Mouse (Mus musculus): ENCODE measurements around the gene Ano10. TPM values are rescaled to one million over a fixed set of nuclear protein-coding genes. Genes with fewer than 3 reads are reported as not detected.

Gene Ano10
- polyA plus RNA-seq, 1 experiment from 2014 or later, result 39.7 TPM

- no peak for ATAC-seq
- H3K4me1 ChIP-seq (ENCODE audit: control insufficient read depth, insufficient read depth, low read length), result no peaks in the 10 kb centered on the region
- H3K9me3 ChIP-seq (ENCODE audit: control insufficient read depth, low read length), result no peaks in the 10 kb centered on the region
- 88% methylated on average over 10 of the region's 10 CpGs for WGBS
- no peak overlapping the region for H3K9ac ChIP-seq (ENCODE audit: low read depth, low read length)
- H3K27ac ChIP-seq (ENCODE audit: low read length), result no peak overlapping the region
- no peak overlapping the region for H3K4me3 ChIP-seq (ENCODE audit: low read length)
- H3K27me3 ChIP-seq (replicated peaks; ENCODE audit: control insufficient read depth, insufficient read depth, low read length), result no peaks in the 10 kb centered on the region
- H3K36me3 ChIP-seq (ENCODE audit: control insufficient read depth, insufficient read depth, low read length), result peaks cover 8% of the 10 kb centered on the region; the same call in 1 of the 2 replicates
- no peak overlapping the region for H3K4me2 ChIP-seq (ENCODE audit: low read depth, low read length)
Observed at GRCm38 (mm10) chr9:122265526-122266210, 28.6 kb downstream of the Ano10 start.

- Histone ChIP-seq H3K9me3 (ENCODE audit: control insufficient read depth, low read length) (no peaks in the 10 kb centered on the region), H3K9ac (ENCODE audit: low read depth, low read length) (no peak overlapping the region), H3K27ac (ENCODE audit: low read length) (no peak overlapping the region), H3K4me3 (ENCODE audit: low read length) (no peak overlapping the region), H3K4me1 (ENCODE audit: control insufficient read depth, insufficient read depth, low read length) (no peaks in the 10 kb centered on the region), H3K36me3 (ENCODE audit: control insufficient read depth, insufficient read depth, low read length) (peaks cover 8% of the 10 kb centered on the region; the same call in 1 of the 2 replicates), H3K27me3 (replicated peaks; ENCODE audit: control insufficient read depth, insufficient read depth, low read length) (no peaks in the 10 kb centered on the region), H3K4me2 (ENCODE audit: low read depth, low read length) (no peak overlapping the region)
- no peak for ATAC-seq
Observed at GRCm38 (mm10) chr9:122263140-122263539, 31.1 kb downstream of the Ano10 start.

DNA sequence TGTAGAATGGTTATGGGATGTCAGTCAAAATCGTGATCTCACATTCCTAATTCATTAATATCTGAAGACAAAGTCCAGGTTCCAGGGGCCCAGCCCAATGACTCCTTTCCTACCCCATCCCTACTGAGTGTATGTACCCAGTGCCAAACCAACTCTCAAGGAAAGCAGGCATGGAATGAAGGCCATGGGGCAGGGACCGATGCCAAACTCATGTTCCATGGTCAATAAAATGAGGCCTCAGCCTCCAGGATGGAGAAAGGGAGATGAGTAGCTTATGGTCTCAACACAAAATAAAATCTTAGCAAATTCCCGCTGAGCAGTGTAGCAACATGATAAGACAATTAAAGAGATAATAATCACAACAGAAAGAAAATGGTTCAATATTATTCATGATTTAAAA, 39.8 kb downstream of the Ano10 start:
- no peaks in the 10 kb centered on the region for H3K27me3 ChIP-seq (replicated peaks; ENCODE audit: control insufficient read depth, insufficient read depth, low read length)
- H3K36me3 ChIP-seq (ENCODE audit: control insufficient read depth, insufficient read depth, low read length), result peaks cover 8% of the 10 kb centered on the region; the same call in 1 of the 2 replicates
- no peak overlapping the region for H3K4me3 ChIP-seq (ENCODE audit: low read length)
- no peak overlapping the region for H3K4me2 ChIP-seq (ENCODE audit: low read depth, low read length)
- no peak for ATAC-seq
- 85% methylated on average over 3 of the region's 3 CpGs for WGBS
- H3K9me3 ChIP-seq (ENCODE audit: control insufficient read depth, low read length), result no peaks in the 10 kb centered on the region
- H3K27ac ChIP-seq (ENCODE audit: low read length), result no peak overlapping the region
- H3K4me1 ChIP-seq (ENCODE audit: control insufficient read depth, insufficient read depth, low read length), result no peaks in the 10 kb centered on the region
- H3K9ac ChIP-seq (ENCODE audit: low read depth, low read length), result no peak overlapping the region

- H3K27me3 ChIP-seq (replicated peaks; ENCODE audit: control insufficient read depth, insufficient read depth, low read length), result no peaks in the 10 kb centered on the region
- H3K4me3 ChIP-seq (ENCODE audit: low read length), result no peak overlapping the region
- peaks cover 8% of the 10 kb centered on the region; the same call in 1 of the 2 replicates for H3K36me3 ChIP-seq (ENCODE audit: control insufficient read depth, insufficient read depth, low read length)
- no peak overlapping the region for H3K27ac ChIP-seq (ENCODE audit: low read length)
- no peak for ATAC-seq
- no peak overlapping the region for H3K4me2 ChIP-seq (ENCODE audit: low read depth, low read length)
- H3K4me1 ChIP-seq (ENCODE audit: control insufficient read depth, insufficient read depth, low read length), result no peaks in the 10 kb centered on the region
- WGBS, result 83% methylated on average over 1 of the region's 1 CpGs
- H3K9ac ChIP-seq (ENCODE audit: low read depth, low read length), result no peak overlapping the region
- no peaks in the 10 kb centered on the region for H3K9me3 ChIP-seq (ENCODE audit: control insufficient read depth, low read length)
Observed at GRCm38 (mm10) chr9:122252113-122252512, 42.1 kb downstream of the Ano10 start.

DNA sequence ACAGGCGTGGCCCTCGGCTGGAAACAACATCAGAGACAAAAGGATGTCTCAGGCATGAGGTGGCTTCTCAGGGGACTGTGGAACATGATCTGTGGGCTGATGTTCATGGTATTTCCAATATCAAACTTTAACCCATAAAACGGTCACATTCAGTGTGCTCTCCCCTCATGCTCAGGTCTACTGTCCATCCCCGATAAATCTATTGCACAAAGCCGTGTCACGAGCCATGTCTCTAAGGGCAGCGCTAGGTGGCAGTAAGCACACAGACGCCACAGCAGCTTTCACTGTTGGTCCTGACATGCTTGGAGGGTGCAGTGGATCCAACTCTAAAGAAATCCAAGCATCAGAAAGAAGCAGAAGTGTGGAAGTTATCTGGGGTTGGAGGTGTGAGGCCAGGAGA, 46.1 kb downstream of the Ano10 start:
- no peaks in the 10 kb centered on the region for H3K4me1 ChIP-seq (ENCODE audit: control insufficient read depth, insufficient read depth, low read length)
- H3K27me3 ChIP-seq (replicated peaks; ENCODE audit: control insufficient read depth, insufficient read depth, low read length), result no peaks in the 10 kb centered on the region
- H3K27ac ChIP-seq (ENCODE audit: low read length), result no peak overlapping the region
- H3K4me2 ChIP-seq (ENCODE audit: low read depth, low read length), result no peak overlapping the region
- WGBS, result 37% methylated on average over 8 of the region's 8 CpGs
- peaks cover 8% of the 10 kb centered on the region; the same call in 1 of the 2 replicates for H3K36me3 ChIP-seq (ENCODE audit: control insufficient read depth, insufficient read depth, low read length)
- peak; percentile 65; the same call in 1 of the 2 replicates for ATAC-seq
- H3K9ac ChIP-seq (ENCODE audit: low read depth, low read length), result no peak overlapping the region
- no peak overlapping the region for H3K4me3 ChIP-seq (ENCODE audit: low read length)
- no peaks in the 10 kb centered on the region for H3K9me3 ChIP-seq (ENCODE audit: control insufficient read depth, low read length)

DNA sequence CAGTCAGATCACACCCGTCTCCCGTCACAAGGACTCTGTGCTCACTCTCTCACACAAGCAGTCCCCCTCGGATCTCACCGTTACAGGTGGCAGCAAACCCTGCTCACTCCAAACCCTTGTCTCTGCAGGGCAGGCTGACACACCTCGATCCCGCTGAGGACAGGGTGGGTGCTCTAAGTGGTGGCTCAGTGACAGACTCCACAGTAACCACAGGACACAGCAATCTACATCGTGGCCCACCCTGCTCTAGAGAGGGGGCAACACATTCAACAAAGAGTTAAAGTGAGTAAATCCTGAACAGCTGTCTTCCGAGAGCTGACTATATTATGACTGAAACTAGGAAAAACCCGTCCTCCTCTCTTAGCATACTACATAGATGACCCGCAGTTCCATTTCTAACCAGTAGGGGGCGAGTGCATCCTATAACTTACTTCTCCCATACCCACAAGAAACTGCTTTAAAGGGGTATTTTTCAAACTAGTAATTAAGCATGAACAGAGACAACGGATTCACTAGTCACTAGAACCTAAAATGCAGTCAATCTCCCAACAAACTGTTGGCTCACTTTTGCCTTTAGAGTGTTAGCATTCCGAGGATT, 46.7 kb downstream of the Ano10 start:
- Histone ChIP-seq H3K9ac (ENCODE audit: low read depth, low read length) (no peak overlapping the region), H3K9me3 (ENCODE audit: control insufficient read depth, low read length) (no peaks in the 10 kb centered on the region), H3K4me3 (ENCODE audit: low read length) (no peak overlapping the region), H3K4me2 (ENCODE audit: low read depth, low read length) (no peak overlapping the region), H3K4me1 (ENCODE audit: control insufficient read depth, insufficient read depth, low read length) (no peaks in the 10 kb centered on the region), H3K36me3 (ENCODE audit: control insufficient read depth, insufficient read depth, low read length) (peaks cover 4% of the 10 kb centered on the region; the same call in 1 of the 2 replicates), H3K27me3 (replicated peaks; ENCODE audit: control insufficient read depth, insufficient read depth, low read length) (no peaks in the 10 kb centered on the region), H3K27ac (ENCODE audit: low read length) (no peak overlapping the region)
- whole genome bisulfite sequencing, result 43% methylated on average over 13 of the region's 13 CpGs
- peak; percentile 42 for ATAC-seq

DNA sequence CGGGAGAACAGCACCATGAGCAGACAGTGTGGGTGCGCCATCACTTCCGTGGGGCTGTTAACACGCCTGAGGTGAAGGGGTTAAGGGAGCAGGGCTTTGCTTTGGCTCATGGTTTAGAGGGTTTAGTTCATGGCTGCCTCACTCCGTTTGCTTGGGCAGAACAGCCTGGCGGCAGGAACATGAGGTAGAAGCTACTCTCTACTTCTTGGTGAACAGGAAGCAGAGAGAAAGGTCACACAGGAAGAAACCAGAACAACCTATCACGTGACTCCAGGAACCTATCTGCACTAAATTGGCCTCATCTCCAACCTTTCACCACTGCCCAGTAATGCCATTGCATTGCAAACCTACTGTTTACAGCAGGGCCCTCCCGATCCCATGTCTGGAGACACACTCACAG, 48.3 kb downstream of the Ano10 start:
- Histone ChIP-seq H3K4me1 (ENCODE audit: control insufficient read depth, insufficient read depth, low read length) (no peaks in the 10 kb centered on the region), H3K27ac (ENCODE audit: low read length) (no peak overlapping the region), H3K9ac (ENCODE audit: low read depth, low read length) (no peak overlapping the region), H3K4me3 (ENCODE audit: low read length) (no peak overlapping the region), H3K36me3 (ENCODE audit: control insufficient read depth, insufficient read depth, low read length) (peaks cover 2% of the 10 kb centered on the region; the same call in 1 of the 2 replicates), H3K9me3 (ENCODE audit: control insufficient read depth, low read length) (no peaks in the 10 kb centered on the region), H3K4me2 (ENCODE audit: low read depth, low read length) (no peak overlapping the region), H3K27me3 (replicated peaks; ENCODE audit: control insufficient read depth, insufficient read depth, low read length) (no peaks in the 10 kb centered on the region)
- 89% methylated on average over 8 of the region's 8 CpGs for WGBS
- ATAC-seq, result no peak

DNA sequence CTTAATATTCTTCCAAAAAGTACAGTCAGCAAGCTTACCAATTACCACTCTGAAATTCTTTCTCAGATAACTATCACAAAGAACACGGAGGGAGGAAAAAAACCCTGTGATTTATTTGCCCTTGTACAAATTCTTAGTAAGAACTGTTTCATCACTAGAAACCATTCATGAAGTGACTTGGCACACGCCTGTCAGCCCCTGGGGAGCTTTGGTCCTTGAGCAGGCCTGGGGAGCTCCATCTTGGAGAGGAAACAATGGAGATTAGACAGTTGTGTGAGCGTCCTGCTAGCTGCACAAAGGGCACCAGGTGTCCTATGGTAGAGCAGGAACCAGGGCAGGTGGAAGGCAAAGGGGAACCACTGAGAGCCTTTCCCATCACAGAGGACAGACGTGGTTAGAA, 48.8 kb downstream of the Ano10 start:
- no peaks in the 10 kb centered on the region for H3K9me3 ChIP-seq (ENCODE audit: control insufficient read depth, low read length)
- 83% methylated on average over 4 of the region's 4 CpGs for WGBS
- H3K4me1 ChIP-seq (ENCODE audit: control insufficient read depth, insufficient read depth, low read length), result no peaks in the 10 kb centered on the region
- H3K4me3 ChIP-seq (ENCODE audit: low read length), result no peak overlapping the region
- no peak overlapping the region for H3K27ac ChIP-seq (ENCODE audit: low read length)
- H3K4me2 ChIP-seq (ENCODE audit: low read depth, low read length), result no peak overlapping the region
- no peaks in the 10 kb centered on the region for H3K36me3 ChIP-seq (ENCODE audit: control insufficient read depth, insufficient read depth, low read length)
- H3K27me3 ChIP-seq (replicated peaks; ENCODE audit: control insufficient read depth, insufficient read depth, low read length), result no peaks in the 10 kb centered on the region
- H3K9ac ChIP-seq (ENCODE audit: low read depth, low read length), result no peak overlapping the region
- ATAC-seq, result no peak

- H3K36me3 ChIP-seq (ENCODE audit: control insufficient read depth, insufficient read depth, low read length), result no peaks in the 10 kb centered on the region
- H3K4me1 ChIP-seq (ENCODE audit: control insufficient read depth, insufficient read depth, low read length), result no peaks in the 10 kb centered on the region
- no peak for ATAC-seq
- H3K27me3 ChIP-seq (replicated peaks; ENCODE audit: control insufficient read depth, insufficient read depth, low read length), result no peaks in the 10 kb centered on the region
- H3K4me2 ChIP-seq (ENCODE audit: low read depth, low read length), result no peak overlapping the region
- H3K4me3 ChIP-seq (ENCODE audit: low read length), result no peak overlapping the region
- H3K9ac ChIP-seq (ENCODE audit: low read depth, low read length), result no peak overlapping the region
- H3K27ac ChIP-seq (ENCODE audit: low read length), result no peak overlapping the region
- 38% methylated on average over 2 of the region's 2 CpGs for WGBS
- no peaks in the 10 kb centered on the region for H3K9me3 ChIP-seq (ENCODE audit: control insufficient read depth, low read length)
Observed at GRCm38 (mm10) chr9:122244800-122245165, 49.4 kb downstream of the Ano10 start.

Measured in intestine, embryonic 16.5 days (tissue).